21 mouse cellular contexts compared by ENCODE assay signal in genomic region chr5:66220620-66221019, GRCm38 (mm10). TPM values are rescaled to one million over a fixed set of nuclear protein-coding genes. Genes with fewer than 3 reads are reported as not detected.
A peak's percentile ranks its signal among the peaks of the same experiment; 100 is the strongest.
DNase-seq lines count a peak whose midpoint lies in the region; ATAC-seq and TF ChIP-seq lines count a peak whose summit lies in the region.
"Had no signal": no experiment of that assay in that cellular context is flagged by ENCODE, and none has a peak within 500 bp of the region (broad histone marks: within the 10 kb centered on the region; RNA-seq: fewer than 3 reads in every experiment).

No protein-coding gene starts in this region.

- no peak for TF ChIP-seq CTCF in ES-Bruce4 (IDR thresholded peaks at IDR 0.05; ENCODE audit: low read depth, low read length)
- TF ChIP-seq CTCF in small intestine, adult 2 months (IDR thresholded peaks at IDR 0.05; ENCODE audit: extremely low read depth, insufficient read length, insufficient replicate concordance, low read depth, low read length) = no peak

- peak; percentile 54 for ATAC-seq in intestine, embryonic 15.5 days
- ATAC-seq in midbrain, embryonic 16.5 days = no peak
- no peak for ATAC-seq in midbrain, embryonic 15.5 days (replicated peaks)
- ATAC-seq: forebrain, embryonic 13.5 days; hindbrain, embryonic 16.5 days; inflammation-experienced regulatory T-cells, adult 6 months had no signal

- intact Hi-C loops in gastrocnemius, postnatal 14 days (cut with DNase I; ENCODE audit: low total_unique reads) = no loop called here

- H3K27ac ChIP-seq in ES-Bruce4 (ENCODE audit: insufficient read depth, low read length) = peak overlapping the region; percentile 52; the same call in 1 of the 2 replicates
- H3K27ac ChIP-seq in intestine, embryonic 15.5 days = no peak overlapping the region
- peak overlapping the region; percentile 36; the same call in 1 of the 2 replicates for H3K27ac ChIP-seq in small intestine, adult 2 months (ENCODE audit: insufficient read depth, low read depth, low read length)
- H3K27ac ChIP-seq in midbrain, embryonic 16.5 days (ENCODE audit: low read length) = no peak overlapping the region
- no peak overlapping the region for H3K27ac ChIP-seq in midbrain, embryonic 15.5 days
- H3K27ac ChIP-seq: forebrain, embryonic 13.5 days; heart, embryonic 10.5 days; hindbrain, embryonic 12.5 days had no signal

- DNase-seq in ZHBTc4 (ENCODE audit: low read depth, low spot score) = peak; percentile 63
- no peak for DNase-seq in natural killer cell, adult 2 months (ENCODE audit: low spot score in 2 of 2)
- DNase-seq in gastrocnemius, postnatal 14 days = no peak
- DNase-seq: adrenal gland, postnatal 10 days; cerebellum, adult 11-12 months; cerebellum, adult 9-11 months; cerebellum, postnatal 36 days; heart, adult 18-20 months; heart, postnatal 10 days; heart, postnatal 4 days had no signal

- TF ChIP-seq EP300 in ES-Bruce4 (IDR thresholded peaks at IDR 0.05; ENCODE audit: insufficient read depth, low read depth, low read length) = peak; percentile 85; the same call in 1 of the 2 replicates

- H3K9ac ChIP-seq in ES-Bruce4 (ENCODE audit: low read depth, poor library complexity, severe bottlenecking) = no peak overlapping the region
- no peak overlapping the region for H3K9ac ChIP-seq in intestine, embryonic 15.5 days
- H3K9ac ChIP-seq in midbrain, embryonic 16.5 days (ENCODE audit: low read depth, low read length) = no peak overlapping the region
- H3K9ac ChIP-seq in midbrain, embryonic 15.5 days = no peak overlapping the region
- H3K9ac ChIP-seq: forebrain, embryonic 13.5 days; hindbrain, embryonic 12.5 days had no signal

- no peak overlapping the region for H3K4me3 ChIP-seq in ES-Bruce4 (ENCODE audit: low read depth, low read length)
- no peak overlapping the region for H3K4me3 ChIP-seq in intestine, embryonic 15.5 days (replicated peaks)
- no peak overlapping the region for H3K4me3 ChIP-seq in small intestine, adult 2 months (ENCODE audit: low read depth, low read length)
- H3K4me3 ChIP-seq in midbrain, embryonic 16.5 days (ENCODE audit: low read depth, low read length) = no peak overlapping the region
- H3K4me3 ChIP-seq in midbrain, embryonic 15.5 days = no peak overlapping the region
- H3K4me3 ChIP-seq: forebrain, embryonic 13.5 days; heart, embryonic 10.5 days; hindbrain, embryonic 12.5 days had no signal

- no peak for TF ChIP-seq POLR2A in ES-Bruce4 (IDR thresholded peaks at IDR 0.05; ENCODE audit: insufficient read depth, low read length)
- TF ChIP-seq POLR2A in small intestine, adult 2 months (IDR thresholded peaks at IDR 0.05; ENCODE audit: low read depth, low read length) = no peak

- no peaks in the 10 kb centered on the region for H3K36me3 ChIP-seq in ES-Bruce4 (ENCODE audit: control insufficient read depth, insufficient read depth, low read length, poor library complexity, severe bottlenecking)
- no peaks in the 10 kb centered on the region for H3K36me3 ChIP-seq in intestine, embryonic 15.5 days
- H3K36me3 ChIP-seq in small intestine, adult 2 months (ENCODE audit: control insufficient read depth, insufficient read depth, low read length) = no peaks in the 10 kb centered on the region
- no peaks in the 10 kb centered on the region for H3K36me3 ChIP-seq in midbrain, embryonic 16.5 days (ENCODE audit: control insufficient read depth, insufficient read depth, low read length)
- H3K36me3 ChIP-seq in midbrain, embryonic 15.5 days (replicated peaks) = no peaks in the 10 kb centered on the region
- H3K36me3 ChIP-seq: heart, embryonic 10.5 days; hindbrain, embryonic 12.5 days had no signal

- no peaks in the 10 kb centered on the region for H3K27me3 ChIP-seq in ES-Bruce4 (ENCODE audit: control insufficient read depth, insufficient read depth, low read length, poor library complexity, severe bottlenecking)
- no peaks in the 10 kb centered on the region for H3K27me3 ChIP-seq in intestine, embryonic 15.5 days (replicated peaks)
- H3K27me3 ChIP-seq in small intestine, adult 2 months (ENCODE audit: control insufficient read depth, insufficient read depth, low read length) = no peaks in the 10 kb centered on the region
- H3K27me3 ChIP-seq in midbrain, embryonic 16.5 days (ENCODE audit: control insufficient read depth, insufficient read depth, low read depth, low read length) = no peaks in the 10 kb centered on the region
- no peaks in the 10 kb centered on the region for H3K27me3 ChIP-seq in midbrain, embryonic 15.5 days (replicated peaks)
- H3K27me3 ChIP-seq: forebrain, embryonic 13.5 days; hindbrain, embryonic 12.5 days had no signal

- 60% methylated on average over 9 of the region's 9 CpGs for WGBS in intestine, embryonic 15.5 days
- WGBS in small intestine, adult 2 months = 31% methylated on average over 9 of the region's 9 CpGs
- WGBS in midbrain, embryonic 16.5 days = 83% methylated on average over 9 of the region's 9 CpGs
- 85% methylated on average over 9 of the region's 9 CpGs for WGBS in midbrain, embryonic 15.5 days

- no peaks in the 10 kb centered on the region for H3K9me3 ChIP-seq in ES-Bruce4 (replicated peaks; ENCODE audit: control insufficient read depth, insufficient read depth, low read length, poor library complexity, severe bottlenecking)
- H3K9me3 ChIP-seq in intestine, embryonic 15.5 days = no peaks in the 10 kb centered on the region
- H3K9me3 ChIP-seq in midbrain, embryonic 16.5 days (replicated peaks; ENCODE audit: control insufficient read depth, low read length, poor library complexity, severe bottlenecking) = no peaks in the 10 kb centered on the region
- no peaks in the 10 kb centered on the region for H3K9me3 ChIP-seq in midbrain, embryonic 15.5 days
- H3K9me3 ChIP-seq: forebrain, embryonic 13.5 days; heart, embryonic 10.5 days; hindbrain, embryonic 12.5 days had no signal

- no peak overlapping the region for H3K4me2 ChIP-seq in intestine, embryonic 15.5 days (replicated peaks)
- H3K4me2 ChIP-seq in midbrain, embryonic 16.5 days (ENCODE audit: low read length) = no peak overlapping the region
- H3K4me2 ChIP-seq in midbrain, embryonic 15.5 days = no peak overlapping the region
- H3K4me2 ChIP-seq: forebrain, embryonic 13.5 days; hindbrain, embryonic 12.5 days had no signal

- H3K4me1 ChIP-seq in ES-Bruce4 (ENCODE audit: control insufficient read depth, insufficient read depth, low read length) = peaks cover 8% of the 10 kb centered on the region
- peaks cover 4% of the 10 kb centered on the region; the same call in 1 of the 2 replicates for H3K4me1 ChIP-seq in intestine, embryonic 15.5 days (replicated peaks)
- peaks cover 16% of the 10 kb centered on the region; the same call in 1 of the 2 replicates for H3K4me1 ChIP-seq in small intestine, adult 2 months (ENCODE audit: control insufficient read depth, insufficient read depth, insufficient read length, low read length)
- H3K4me1 ChIP-seq in midbrain, embryonic 16.5 days (ENCODE audit: control insufficient read depth, insufficient read depth, low read length) = peaks cover 7% of the 10 kb centered on the region; the same call in 1 of the 2 replicates
- H3K4me1 ChIP-seq in midbrain, embryonic 15.5 days = peaks cover 7% of the 10 kb centered on the region; the same call in 1 of the 2 replicates
- H3K4me1 ChIP-seq: heart, embryonic 10.5 days had no signal

RNA-seq across cellular contexts. Expression of gene Nsun7, which starts 39.1 kb away (rescaled TPM):
- 0.37 and 0.94 TPM in 2 replicates for polyA plus RNA-seq in ES-Bruce4 (2011; ENCODE audit: insufficient read depth, insufficient read length, low read depth, missing spikeins)
- polyA plus RNA-seq in intestine, embryonic 15.5 days (2015; fragmentation: Nextera tagmentation; extraction: Ambion mirVana) = 0.14 and 0.27 TPM in 2 replicates
- polyA plus RNA-seq in small intestine, adult 2 months (2012; rRNA removed) = not detected in 2 replicates
- polyA plus RNA-seq in midbrain, embryonic 16.5 days (2015; fragmentation: Nextera tagmentation; extraction: Ambion mirVana) = 2.6 and 2.9 TPM in 2 replicates
- polyA plus RNA-seq in midbrain, embryonic 15.5 days (2015; fragmentation: Nextera tagmentation; extraction: Ambion mirVana) = 2.1 and 2.6 TPM in 2 replicates
- not detected for total RNA-seq in gastrocnemius, postnatal 14 days (2021)
- total RNA-seq: gastrocnemius, adult 8-10 months; heart, adult 18-20 months had no signal

RNA-seq across cellular contexts. Expression of gene Rbm47, which starts 47.7 kb away (rescaled TPM):
- polyA plus RNA-seq in ES-Bruce4 (2011; ENCODE audit: insufficient read depth, insufficient read length, low read depth, missing spikeins) = 82.8 and 88.1 TPM in 2 replicates
- polyA plus RNA-seq in intestine, embryonic 15.5 days (2015; fragmentation: Nextera tagmentation; extraction: Ambion mirVana) = 129 and 133 TPM in 2 replicates
- polyA plus RNA-seq in small intestine, adult 2 months (2012; rRNA removed) = 142 and 310 TPM in 2 replicates
- 1.9 and 3.3 TPM in 2 replicates for polyA plus RNA-seq in midbrain, embryonic 16.5 days (2015; fragmentation: Nextera tagmentation; extraction: Ambion mirVana)
- 3.3 and 3.5 TPM in 2 replicates for polyA plus RNA-seq in midbrain, embryonic 15.5 days (2015; fragmentation: Nextera tagmentation; extraction: Ambion mirVana)
- total RNA-seq in gastrocnemius, postnatal 14 days (2021) = under 1 TPM; 0.80 to 0.84 TPM

Comparison
In these comparisons a context has a peak if more than half of its experiments do, and no peak if none do; other contexts are left out.
1. H3K27ac ChIP-seq: peak in ES-Bruce4 (single experiment) and small intestine, adult 2 months (single experiment); none in intestine, embryonic 15.5 days (single experiment), midbrain, embryonic 16.5 days (single experiment) and midbrain, embryonic 15.5 days (single experiment).
2. RNA of gene Rbm47, which starts 47.7 kb away (polyA plus RNA-seq): 142 to 310 TPM in small intestine, adult 2 months, 129 to 133 TPM in intestine, embryonic 15.5 days and 82.8 to 88.1 TPM in ES-Bruce4; 3.3 to 3.5 TPM in midbrain, embryonic 15.5 days and 1.9 to 3.3 TPM in midbrain, embryonic 16.5 days; every median in the first group is over 10 times any median in the second.